Mouse (Mus musculus): ENCODE data around the gene Hmbs. TPM values are rescaled to one million over a fixed set of nuclear protein-coding genes. Genes with fewer than 3 reads are reported as not detected.

Hmbs gene
- polyA plus RNA-seq (2011; ENCODE audit: insufficient read depth, insufficient read length, low read depth, missing spikeins) = 76.5 and 80.3 TPM in 2 replicates

DNA sequence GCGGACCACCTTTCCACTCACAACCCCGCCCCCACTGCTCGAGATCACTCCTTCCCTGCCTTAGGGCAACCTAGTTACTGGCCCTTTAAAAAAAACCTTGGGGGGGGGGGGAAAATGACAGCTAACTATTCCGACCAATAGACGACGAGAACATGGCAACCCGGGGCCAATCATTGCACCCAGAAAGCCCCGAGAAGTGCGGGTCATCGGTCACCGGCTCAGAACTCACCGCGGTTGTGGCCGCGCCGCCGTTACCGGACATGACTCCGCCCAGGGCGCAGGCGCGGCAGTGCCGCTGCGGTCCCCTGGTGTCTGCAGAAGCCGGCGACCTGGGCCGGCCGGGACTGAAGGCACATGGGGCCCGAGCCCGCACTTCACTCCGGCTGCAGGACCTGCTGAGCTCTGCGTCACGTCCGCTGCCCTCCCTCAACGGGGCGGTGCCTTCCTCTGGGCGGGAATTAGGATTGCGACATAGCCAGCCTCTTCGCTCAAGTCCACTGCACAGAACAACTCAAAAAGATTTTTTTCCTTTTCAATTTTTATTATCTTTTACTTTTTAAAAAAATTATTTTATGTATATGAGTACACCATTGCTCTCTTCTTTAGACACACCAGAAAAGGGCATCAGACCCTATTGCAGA, at the start of gene Hmbs:
Hmbs (minus strand) TSS at position 448 of the 641 bp plus-strand sequence.
- no peaks in the 10 kb centered on the region for H3K9me3 ChIP-seq (replicated peaks; ENCODE audit: control insufficient read depth, insufficient read depth, low read length, poor library complexity, severe bottlenecking)
- TF ChIP-seq CTCF (IDR thresholded peaks at IDR 0.05; ENCODE audit: low read depth, low read length) (no peak), EP300 (IDR thresholded peaks at IDR 0.05; ENCODE audit: insufficient read depth, low read depth, low read length) (0 out of 2 replicates have a peak, but pooled peaks have one; percentile 40), POLR2A (IDR thresholded peaks at IDR 0.05; ENCODE audit: insufficient read depth, low read length) (peak; percentile 50)
- peak within 1 kb of the TSS; percentile 77 for H3K9ac ChIP-seq (ENCODE audit: low read depth, poor library complexity, severe bottlenecking)
- H3K4me1 ChIP-seq (ENCODE audit: control insufficient read depth, insufficient read depth, low read length) = peaks cover 10% of the 10 kb centered on the region
- peak within 1 kb of the TSS; percentile 75 for H3K4me3 ChIP-seq (ENCODE audit: low read depth, low read length)
- H3K27ac ChIP-seq (ENCODE audit: insufficient read depth, low read length) = peak within 1 kb of the TSS; percentile 72
- H3K36me3 ChIP-seq (ENCODE audit: control insufficient read depth, insufficient read depth, low read length, poor library complexity, severe bottlenecking) = peaks cover 4% of the 10 kb centered on the region; the same call in 1 of the 2 replicates
- no peaks in the 10 kb centered on the region for H3K27me3 ChIP-seq (ENCODE audit: control insufficient read depth, insufficient read depth, low read length, poor library complexity, severe bottlenecking)

DNA sequence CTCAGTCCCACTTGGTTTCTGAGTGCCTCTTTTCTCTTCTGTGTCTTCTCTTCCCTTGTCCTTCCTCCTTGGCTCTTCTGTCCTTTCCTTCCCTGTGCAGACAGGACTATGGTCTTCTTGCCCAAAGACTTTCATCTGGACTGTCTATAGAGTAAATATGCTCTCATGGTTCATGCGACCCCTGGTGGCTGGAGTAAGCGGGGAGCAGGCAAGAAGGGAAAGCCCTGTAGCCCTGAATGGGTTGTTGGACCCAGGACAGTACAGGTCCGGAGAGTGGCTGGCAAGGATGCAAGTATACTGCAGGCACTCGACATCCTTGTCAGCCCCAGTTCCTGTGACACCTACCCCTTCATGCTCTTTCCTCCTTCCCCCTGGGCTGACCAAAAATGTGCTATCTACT, 47.4 kb upstream of the Hmbs start:
- no peaks in the 10 kb centered on the region for H3K9me3 ChIP-seq (replicated peaks; ENCODE audit: control insufficient read depth, insufficient read depth, low read length, poor library complexity, severe bottlenecking)
- no peak overlapping the region for H3K9ac ChIP-seq (ENCODE audit: low read depth, poor library complexity, severe bottlenecking)
- H3K27ac ChIP-seq (ENCODE audit: insufficient read depth, low read length) = no peak overlapping the region
- no peaks in the 10 kb centered on the region for H3K4me1 ChIP-seq (ENCODE audit: control insufficient read depth, insufficient read depth, low read length)
- no peaks in the 10 kb centered on the region for H3K27me3 ChIP-seq (ENCODE audit: control insufficient read depth, insufficient read depth, low read length, poor library complexity, severe bottlenecking)
- peaks cover 45% of the 10 kb centered on the region for H3K36me3 ChIP-seq (ENCODE audit: control insufficient read depth, insufficient read depth, low read length, poor library complexity, severe bottlenecking)
- TF ChIP-seq POLR2A (IDR thresholded peaks at IDR 0.05; ENCODE audit: insufficient read depth, low read length) (no peak), CTCF (IDR thresholded peaks at IDR 0.05; ENCODE audit: low read depth, low read length) (peak; percentile 70)
- H3K4me3 ChIP-seq (ENCODE audit: low read depth, low read length) = no peak overlapping the region

DNA sequence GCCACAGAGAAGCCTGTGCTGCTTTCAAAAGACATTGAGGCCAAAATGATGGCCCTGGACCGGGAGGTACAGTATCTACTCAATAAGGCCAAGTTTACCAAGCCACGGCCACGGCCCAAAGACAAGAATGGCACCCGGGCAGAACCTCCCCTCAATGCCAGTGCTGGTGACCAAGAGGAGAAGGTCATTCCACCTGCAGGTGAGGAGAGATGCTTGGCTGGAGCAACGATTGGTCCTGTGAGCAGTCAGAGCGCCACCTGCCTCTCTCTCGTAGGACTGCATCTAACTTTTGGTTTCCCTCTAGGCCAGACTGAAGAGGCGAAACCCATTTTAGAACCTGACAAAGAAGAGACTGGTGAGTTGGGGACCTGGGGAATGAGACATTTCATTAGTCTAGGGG, 45.2 kb upstream of the Hmbs start:
- Histone ChIP-seq H3K27me3 (ENCODE audit: control insufficient read depth, insufficient read depth, low read length, poor library complexity, severe bottlenecking) (no peaks in the 10 kb centered on the region), H3K36me3 (ENCODE audit: control insufficient read depth, insufficient read depth, low read length, poor library complexity, severe bottlenecking) (peaks cover 63% of the 10 kb centered on the region), H3K4me3 (ENCODE audit: low read depth, low read length) (no peak overlapping the region), H3K27ac (ENCODE audit: insufficient read depth, low read length) (no peak overlapping the region), H3K9me3 (replicated peaks; ENCODE audit: control insufficient read depth, insufficient read depth, low read length, poor library complexity, severe bottlenecking) (no peaks in the 10 kb centered on the region), H3K9ac (ENCODE audit: low read depth, poor library complexity, severe bottlenecking) (no peak overlapping the region), H3K4me1 (ENCODE audit: control insufficient read depth, insufficient read depth, low read length) (no peaks in the 10 kb centered on the region)
- TF ChIP-seq CTCF (IDR thresholded peaks at IDR 0.05; ENCODE audit: low read depth, low read length) (peak; percentile 89), POLR2A (IDR thresholded peaks at IDR 0.05; ENCODE audit: insufficient read depth, low read length) (no peak), EP300 (IDR thresholded peaks at IDR 0.05; ENCODE audit: insufficient read depth, low read depth, low read length) (no peak)

DNA sequence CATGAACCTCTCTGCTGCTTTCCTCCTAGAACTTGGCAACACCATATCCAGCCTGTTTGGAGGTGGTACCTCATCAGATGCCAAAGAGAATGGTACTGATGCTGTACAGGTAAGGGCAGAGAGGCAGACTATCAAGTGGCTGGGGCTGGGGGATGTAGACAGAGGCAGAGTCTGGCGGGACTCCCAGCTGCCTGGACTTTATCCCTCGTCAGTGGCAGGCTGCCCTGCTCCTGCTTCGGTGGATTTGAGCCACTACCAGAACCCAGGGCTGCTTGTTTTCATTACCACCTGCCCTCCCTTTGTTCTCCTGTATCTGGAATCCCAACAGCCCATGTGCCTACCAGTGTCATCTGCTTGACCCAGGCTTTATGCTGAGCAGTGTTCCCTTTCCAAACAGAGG, 43.2 kb upstream of the Hmbs start:
- Histone ChIP-seq H3K4me3 (ENCODE audit: low read depth, low read length) (no peak overlapping the region), H3K27ac (ENCODE audit: insufficient read depth, low read length) (no peak overlapping the region), H3K36me3 (ENCODE audit: control insufficient read depth, insufficient read depth, low read length, poor library complexity, severe bottlenecking) (peaks cover 79% of the 10 kb centered on the region), H3K9me3 (replicated peaks; ENCODE audit: control insufficient read depth, insufficient read depth, low read length, poor library complexity, severe bottlenecking) (no peaks in the 10 kb centered on the region), H3K4me1 (ENCODE audit: control insufficient read depth, insufficient read depth, low read length) (no peaks in the 10 kb centered on the region), H3K27me3 (ENCODE audit: control insufficient read depth, insufficient read depth, low read length, poor library complexity, severe bottlenecking) (no peaks in the 10 kb centered on the region), H3K9ac (ENCODE audit: low read depth, poor library complexity, severe bottlenecking) (no peak overlapping the region)
- TF ChIP-seq EP300 (IDR thresholded peaks at IDR 0.05; ENCODE audit: insufficient read depth, low read depth, low read length) (no peak), POLR2A (IDR thresholded peaks at IDR 0.05; ENCODE audit: insufficient read depth, low read length) (no peak), CTCF (IDR thresholded peaks at IDR 0.05; ENCODE audit: low read depth, low read length) (no peak)

DNA sequence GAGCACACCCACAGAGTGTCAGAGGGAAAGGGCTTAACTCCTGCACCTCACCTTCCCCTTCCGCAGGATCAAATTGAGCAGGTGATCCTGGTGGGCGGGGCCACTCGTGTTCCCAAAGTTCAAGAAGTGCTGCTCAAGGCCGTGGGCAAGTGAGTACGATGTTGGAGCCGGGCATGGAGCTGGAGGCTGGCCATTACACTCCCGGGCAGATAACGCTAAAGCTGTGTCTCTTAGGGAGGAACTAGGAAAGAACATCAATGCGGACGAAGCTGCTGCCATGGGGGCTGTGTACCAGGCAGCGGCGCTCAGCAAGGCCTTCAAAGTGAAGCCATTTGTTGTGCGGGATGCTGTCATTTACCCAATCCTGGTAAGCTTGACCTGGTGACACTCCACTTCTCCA, 40.6 kb upstream of the Hmbs start:
- no peak overlapping the region for H3K27ac ChIP-seq (ENCODE audit: insufficient read depth, low read length)
- peaks cover 2% of the 10 kb centered on the region for H3K4me1 ChIP-seq (ENCODE audit: control insufficient read depth, insufficient read depth, low read length)
- H3K9me3 ChIP-seq (replicated peaks; ENCODE audit: control insufficient read depth, insufficient read depth, low read length, poor library complexity, severe bottlenecking) = no peaks in the 10 kb centered on the region
- TF ChIP-seq CTCF (IDR thresholded peaks at IDR 0.05; ENCODE audit: low read depth, low read length) (no peak), POLR2A (IDR thresholded peaks at IDR 0.05; ENCODE audit: insufficient read depth, low read length) (no peak), EP300 (IDR thresholded peaks at IDR 0.05; ENCODE audit: insufficient read depth, low read depth, low read length) (no peak)
- no peaks in the 10 kb centered on the region for H3K27me3 ChIP-seq (ENCODE audit: control insufficient read depth, insufficient read depth, low read length, poor library complexity, severe bottlenecking)
- no peak overlapping the region for H3K9ac ChIP-seq (ENCODE audit: low read depth, poor library complexity, severe bottlenecking)
- no peak overlapping the region for H3K4me3 ChIP-seq (ENCODE audit: low read depth, low read length)
- peaks cover 74% of the 10 kb centered on the region for H3K36me3 ChIP-seq (ENCODE audit: control insufficient read depth, insufficient read depth, low read length, poor library complexity, severe bottlenecking)

DNA sequence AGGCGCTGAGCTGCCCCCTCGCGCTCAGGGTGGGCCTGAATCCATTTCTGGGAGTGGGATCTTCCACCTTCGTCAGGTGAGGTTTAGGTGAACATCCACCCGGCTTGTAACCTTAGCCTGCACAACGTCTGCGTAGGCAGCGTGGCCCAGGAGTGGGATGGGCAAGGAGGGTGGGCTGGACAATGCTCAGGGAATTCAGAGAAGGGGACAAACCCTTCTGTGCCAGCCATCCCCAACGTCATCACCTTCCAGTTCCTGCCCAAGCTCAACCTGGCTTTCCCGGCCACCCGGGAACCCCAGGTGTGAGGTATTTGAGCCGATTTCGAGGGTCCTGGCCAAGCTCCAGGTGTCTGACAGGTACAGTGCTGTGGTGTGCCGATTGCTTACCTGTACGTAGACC, 35.8 kb upstream of the Hmbs start:
- Histone ChIP-seq H3K9ac (ENCODE audit: low read depth, poor library complexity, severe bottlenecking) (peak overlapping the region; percentile 77), H3K4me1 (ENCODE audit: control insufficient read depth, insufficient read depth, low read length) (peaks cover 2% of the 10 kb centered on the region), H3K27me3 (ENCODE audit: control insufficient read depth, insufficient read depth, low read length, poor library complexity, severe bottlenecking) (no peaks in the 10 kb centered on the region), H3K36me3 (ENCODE audit: control insufficient read depth, insufficient read depth, low read length, poor library complexity, severe bottlenecking) (peaks cover 29% of the 10 kb centered on the region), H3K9me3 (replicated peaks; ENCODE audit: control insufficient read depth, insufficient read depth, low read length, poor library complexity, severe bottlenecking) (peaks cover 5% of the 10 kb centered on the region), H3K4me3 (ENCODE audit: low read depth, low read length) (peak overlapping the region; percentile 76), H3K27ac (ENCODE audit: insufficient read depth, low read length) (no peak overlapping the region)
- TF ChIP-seq CTCF (IDR thresholded peaks at IDR 0.05; ENCODE audit: low read depth, low read length) = no peak
- TF ChIP-seq EP300 (IDR thresholded peaks at IDR 0.05; ENCODE audit: insufficient read depth, low read depth, low read length) = no peak
- no peak for TF ChIP-seq POLR2A (IDR thresholded peaks at IDR 0.05; ENCODE audit: insufficient read depth, low read length)

Measured in ES-Bruce4 (cell line).